Mouse (Mus musculus): ENCODE results near the gene Donson.

GRCm38 (mm10) chr16:91663795-91664194 lies 24.8 kb downstream of the Donson start:
- TF ChIP-seq CTCF (IDR thresholded peaks at IDR 0.05; ENCODE audit: control insufficient read depth, insufficient read depth, insufficient read length), result no peak
- TF ChIP-seq MYOD1 (IDR thresholded peaks at IDR 0.05; ENCODE audit: control insufficient read depth, insufficient read length, low read depth), result no peak
- TF ChIP-seq CEBPB (IDR thresholded peaks at IDR 0.05; ENCODE audit: low read depth), result no peak

Data from C2C12 (cell line).